Mouse (Mus musculus) heart, embryonic 10.5 days (tissue): Measurements from ENCODE around the gene Cry1. TPM values are rescaled to one million over a fixed set of nuclear protein-coding genes. Genes with fewer than 3 reads are reported as not detected.

Source experiments
- DNase-seq: peaks from one replicate; pipeline ENCODE4 v3.0.0-alpha.2; 2017; ENCODE audit warnings: low spot score
- H3K27ac ChIP-seq: fragments of 300-500 bp; sonication (generic); 2 replicates; pipeline ENCODE4 v1.5.1; 2016; ENCODE audit warnings: mild to moderate bottlenecking
- H3K27me3 ChIP-seq: fragments of 300-500 bp; sonication (generic); 2 replicates; pipeline ENCODE4 v1.6.1; 2016; ENCODE audit warnings: mild to moderate bottlenecking; ENCODE audit not compliant: poor library complexity, insufficient read depth, severe bottlenecking
- H3K36me3 ChIP-seq: fragments of 300-500 bp; sonication (generic); 2 replicates; pipeline ENCODE4 v1.6.1; 2016; ENCODE audit warnings: mild to moderate bottlenecking, moderate library complexity
- H3K4me1 ChIP-seq: fragments of 300-500 bp; sonication (generic); 2 replicates; pipeline ENCODE4 v1.6.1; 2016; ENCODE audit warnings: mild to moderate bottlenecking
- H3K4me3 ChIP-seq: fragments of 300-500 bp; sonication (generic); 2 replicates; pipeline ENCODE4 v1.5.1; 2016; ENCODE audit warnings: mild to moderate bottlenecking, moderate library complexity
- H3K9me3 ChIP-seq: fragments of 300-500 bp; sonication (generic); 2 replicates; pipeline ENCODE4 v1.6.1; 2016; ENCODE audit warnings: mild to moderate bottlenecking, moderate library complexity
- WGBS: fragments of 180-500 bp; shearing (Covaris S2); methylation state at CpG from one replicate; pipeline ENCODE4 v1.1.7; 2016; 5-methylcytosine and 5-hydroxymethylcytosine counted together
- polyA plus RNA-seq: library from polyadenylated mRNA; unstranded; fragments of >200 nt; fragmentation: Nextera tagmentation; extraction: Ambion mirVana; gene quantifications from 2 replicates; pipeline ENCODE4 v1.2.1, GENCODE M21; 2016

Cry1 gene
- 18.6 and 21.1 TPM in 2 replicates for polyA plus RNA-seq

GRCm38 (mm10) chr10:85184964-85185608 is at the start of gene Cry1:
TSS of gene Cry1 (minus strand) at chr10:85185064.
- no peaks in the 10 kb centered on the region for H3K9me3 ChIP-seq
- H3K27me3 ChIP-seq: no peaks in the 10 kb centered on the region
- peak; percentile 97 for DNase-seq
- WGBS: under 1% methylated on average over 73 of the region's 75 CpGs
- no peaks in the 10 kb centered on the region for H3K36me3 ChIP-seq
- H3K27ac ChIP-seq: peak within 1 kb of the TSS; percentile 97
- H3K4me1 ChIP-seq: peaks cover 14% of the 10 kb centered on the region
- peak within 1 kb of the TSS; percentile 78 for H3K4me3 ChIP-seq

GRCm38 (mm10) chr10:85221771-85222050 is 36.8 kb upstream of the Cry1 start:
- Histone ChIP-seq H3K36me3 (no peaks in the 10 kb centered on the region), H3K4me1 (no peaks in the 10 kb centered on the region), H3K4me3 (no peak overlapping the region), H3K27ac (no peak overlapping the region), H3K27me3 (no peaks in the 10 kb centered on the region), H3K9me3 (no peaks in the 10 kb centered on the region)
- DNase-seq: no peak
- WGBS: 86% methylated on average over 6 of the region's 6 CpGs

GRCm38 (mm10) chr10:85220918-85221770 is 36.3 kb upstream of the Cry1 start:
- Histone ChIP-seq H3K36me3 (no peaks in the 10 kb centered on the region), H3K4me3 (no peak overlapping the region), H3K4me1 (no peaks in the 10 kb centered on the region), H3K27ac (no peak overlapping the region), H3K27me3 (no peaks in the 10 kb centered on the region), H3K9me3 (no peaks in the 10 kb centered on the region)
- WGBS: 35% methylated on average over 22 of the region's 22 CpGs
- peak; percentile 82 for DNase-seq

DNA sequence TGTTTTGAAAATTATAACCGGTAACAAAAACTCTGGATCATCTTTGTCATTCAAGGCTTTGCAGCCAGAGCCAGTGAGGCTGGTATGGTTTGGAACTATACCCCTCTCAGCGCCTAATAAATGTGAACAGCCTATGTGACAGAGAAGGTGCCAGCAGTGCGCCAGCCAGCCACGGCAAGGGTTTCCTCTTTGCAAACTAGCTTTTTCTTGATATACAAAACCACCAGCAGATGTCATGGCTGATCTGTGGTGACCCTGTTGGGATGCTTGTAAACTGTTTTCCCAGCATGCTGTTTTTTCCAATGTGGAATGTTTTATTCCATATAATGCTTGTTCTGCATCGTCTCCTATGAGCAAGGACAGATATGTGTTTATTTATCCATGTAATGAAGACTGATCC is 30.0 kb upstream of the Cry1 start:
- Histone ChIP-seq H3K4me3 (no peak overlapping the region), H3K27ac (no peak overlapping the region), H3K9me3 (0 out of 2 replicates have a peak, but pooled peaks cover 5% of the 10 kb centered on the region), H3K4me1 (no peaks in the 10 kb centered on the region), H3K36me3 (no peaks in the 10 kb centered on the region), H3K27me3 (no peaks in the 10 kb centered on the region)
- 77% methylated on average over 5 of the region's 5 CpGs for WGBS
- no peak for DNase-seq

DNA sequence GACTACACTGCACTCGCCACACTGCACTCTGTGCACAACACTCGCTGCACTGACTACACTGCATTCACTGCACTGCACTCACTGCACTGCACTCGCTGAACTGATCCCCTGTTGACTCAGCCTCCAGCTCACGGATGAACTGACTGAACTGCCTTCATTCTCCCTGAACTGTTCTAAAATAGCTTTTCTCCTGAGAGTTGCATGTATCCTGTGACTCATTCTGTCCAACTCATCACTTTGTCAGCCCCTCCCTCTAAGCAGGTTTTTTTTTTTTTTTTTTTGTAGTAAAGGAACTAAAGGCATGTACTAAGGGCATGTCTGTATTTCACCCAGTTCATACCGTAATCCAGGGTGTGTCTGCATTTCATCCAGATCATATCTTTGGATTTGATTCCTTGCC is 26.8 kb upstream of the Cry1 start:
- H3K27ac ChIP-seq: no peak overlapping the region
- H3K4me3 ChIP-seq: no peak overlapping the region
- H3K27me3 ChIP-seq: no peaks in the 10 kb centered on the region
- 85% methylated on average over 5 of the region's 5 CpGs for WGBS
- H3K4me1 ChIP-seq: no peaks in the 10 kb centered on the region
- no peaks in the 10 kb centered on the region for H3K36me3 ChIP-seq
- H3K9me3 ChIP-seq: 0 out of 2 replicates have a peak, but pooled peaks cover 5% of the 10 kb centered on the region
- DNase-seq: no peak

GRCm38 (mm10) chr10:85210125-85210524 is 25.3 kb upstream of the Cry1 start:
- Histone ChIP-seq H3K4me3 (no peak overlapping the region), H3K4me1 (no peaks in the 10 kb centered on the region), H3K36me3 (no peaks in the 10 kb centered on the region), H3K27me3 (no peaks in the 10 kb centered on the region), H3K9me3 (0 out of 2 replicates have a peak, but pooled peaks cover 5% of the 10 kb centered on the region), H3K27ac (no peak overlapping the region)
- DNase-seq: no peak
- 73% methylated on average over 3 of the region's 3 CpGs for WGBS

DNA sequence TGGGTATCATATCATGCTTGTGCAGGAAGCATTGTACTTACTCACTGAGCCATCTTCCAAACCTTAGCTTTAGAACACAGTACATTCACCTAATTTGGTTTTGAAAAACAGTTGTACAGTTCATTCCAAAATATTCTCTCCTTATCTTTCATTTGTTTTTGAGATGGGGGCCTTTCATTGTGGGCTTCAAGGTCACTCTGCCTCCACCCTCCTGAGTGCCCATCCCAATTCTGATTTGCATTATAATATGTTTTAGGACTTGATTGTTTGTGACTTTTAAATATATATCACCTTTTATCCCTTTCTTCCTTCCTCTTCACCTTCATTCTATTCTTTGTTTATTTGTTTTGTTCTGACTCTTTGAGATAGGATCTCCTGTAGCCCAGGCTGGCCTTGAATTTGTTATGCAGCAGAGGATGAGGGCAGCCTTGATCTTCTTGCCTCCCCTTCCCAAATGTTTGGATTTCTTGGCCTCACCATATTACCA is 24.3 kb upstream of the Cry1 start:
- Histone ChIP-seq H3K9me3 (0 out of 2 replicates have a peak, but pooled peaks cover 5% of the 10 kb centered on the region), H3K36me3 (no peaks in the 10 kb centered on the region), H3K4me3 (no peak overlapping the region), H3K4me1 (no peaks in the 10 kb centered on the region), H3K27me3 (no peaks in the 10 kb centered on the region), H3K27ac (no peak overlapping the region)
- DNase-seq: no peak

DNA sequence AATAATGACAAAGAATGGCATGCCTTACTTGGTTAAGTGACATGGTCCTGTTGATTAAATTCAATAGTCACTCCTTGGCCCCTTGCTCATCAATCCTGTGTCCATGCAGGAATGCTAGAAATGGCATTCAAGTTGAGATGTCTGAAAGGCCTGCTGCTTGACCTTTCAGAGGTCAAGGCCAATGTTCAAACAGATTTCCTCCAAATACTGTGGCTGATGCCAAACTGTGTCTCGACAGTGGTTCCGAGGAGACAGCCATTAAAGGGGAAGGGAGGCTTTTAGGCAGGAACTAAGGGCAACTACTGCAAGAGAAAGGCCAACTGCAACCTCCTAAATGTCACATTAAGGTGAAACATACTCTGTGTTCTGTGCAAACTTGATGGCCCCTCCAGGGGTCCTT is 20.5 kb upstream of the Cry1 start:
- Histone ChIP-seq H3K4me1 (no peaks in the 10 kb centered on the region), H3K27me3 (no peaks in the 10 kb centered on the region), H3K9me3 (no peaks in the 10 kb centered on the region), H3K36me3 (no peaks in the 10 kb centered on the region), H3K27ac (no peak overlapping the region), H3K4me3 (no peak overlapping the region)
- DNase-seq: no peak
- WGBS: 60% methylated on average over 2 of the region's 2 CpGs

DNA sequence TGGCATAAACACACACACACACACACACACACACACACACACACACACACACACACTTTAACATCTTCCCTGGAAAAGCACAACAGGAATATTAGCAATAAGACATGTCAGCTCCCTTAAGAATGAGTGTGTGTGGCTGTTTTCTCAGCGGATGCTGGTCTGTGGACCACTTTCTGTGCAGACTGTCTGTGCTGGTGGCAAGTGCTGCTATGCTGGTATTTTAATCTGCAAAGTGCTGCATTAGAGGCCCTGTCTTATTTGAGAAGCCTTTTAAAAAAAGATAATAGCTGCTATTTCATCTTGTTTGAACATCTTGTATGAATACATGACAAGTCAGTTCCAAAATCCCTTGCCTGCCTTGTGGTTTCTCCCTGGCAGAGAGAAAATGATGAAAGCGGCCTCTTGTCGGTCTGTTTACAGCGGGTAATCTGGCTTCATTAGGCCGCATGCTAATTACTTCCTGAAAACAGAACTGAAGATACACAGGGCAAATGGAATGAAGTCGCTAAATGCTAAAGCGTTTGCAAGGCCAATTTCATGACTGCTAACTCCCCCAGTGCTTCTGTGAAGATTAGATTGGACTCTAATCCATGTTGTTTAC is 19.5 kb upstream of the Cry1 start:
- DNase-seq: no peak
- no peak overlapping the region for H3K27ac ChIP-seq
- H3K9me3 ChIP-seq: no peaks in the 10 kb centered on the region
- H3K27me3 ChIP-seq: no peaks in the 10 kb centered on the region
- no peak overlapping the region for H3K4me3 ChIP-seq
- 51% methylated on average over 7 of the region's 7 CpGs for WGBS
- no peaks in the 10 kb centered on the region for H3K4me1 ChIP-seq
- H3K36me3 ChIP-seq: no peaks in the 10 kb centered on the region

DNA sequence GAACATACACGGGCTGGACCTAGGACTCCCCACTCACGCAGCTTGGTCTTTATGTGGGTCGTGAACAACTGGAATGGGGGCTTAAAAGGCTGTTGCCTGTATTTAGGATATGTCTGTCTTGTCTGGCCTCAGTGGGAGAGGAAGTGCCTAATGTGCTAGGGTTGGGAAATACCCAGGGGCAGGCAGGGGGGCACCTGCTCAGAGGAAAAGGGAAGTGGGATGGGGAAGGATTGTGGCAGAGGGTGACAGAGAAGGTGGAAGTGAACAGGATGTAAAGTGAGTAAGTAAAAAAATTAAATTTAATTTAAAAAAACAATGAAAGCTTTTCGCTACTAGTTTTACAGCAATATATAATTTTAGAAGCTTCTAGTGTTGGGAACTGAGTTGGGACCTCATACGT is 9.7 kb upstream of the Cry1 start:
- no peak overlapping the region for H3K4me3 ChIP-seq
- no peaks in the 10 kb centered on the region for H3K36me3 ChIP-seq
- no peak overlapping the region for H3K27ac ChIP-seq
- WGBS: 74% methylated on average over 5 of the region's 5 CpGs
- DNase-seq: no peak
- H3K4me1 ChIP-seq: no peaks in the 10 kb centered on the region
- H3K9me3 ChIP-seq: no peaks in the 10 kb centered on the region
- H3K27me3 ChIP-seq: no peaks in the 10 kb centered on the region

DNA sequence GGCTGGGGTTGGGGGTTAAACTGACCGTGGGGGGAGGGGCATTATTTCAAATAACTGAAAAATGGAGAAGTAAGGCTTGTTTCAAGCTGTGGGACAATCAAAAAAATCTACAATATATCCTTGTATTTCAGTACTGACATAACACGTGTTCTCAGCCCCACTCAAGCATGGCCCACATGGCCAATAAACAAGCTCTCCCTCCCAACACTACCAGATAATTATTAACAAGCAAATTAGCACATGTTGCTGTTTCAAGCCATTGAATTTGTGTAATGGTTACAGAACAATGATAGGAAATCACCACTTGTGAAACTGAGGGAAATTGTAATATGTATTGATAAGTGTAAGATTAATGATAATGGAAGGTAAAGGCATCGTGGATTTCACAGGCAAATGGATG is 8.5 kb upstream of the Cry1 start:
- Histone ChIP-seq H3K9me3 (no peaks in the 10 kb centered on the region), H3K4me3 (no peak overlapping the region), H3K4me1 (no peaks in the 10 kb centered on the region), H3K27me3 (no peaks in the 10 kb centered on the region), H3K36me3 (no peaks in the 10 kb centered on the region), H3K27ac (no peak overlapping the region)
- 69% methylated on average over 3 of the region's 3 CpGs for WGBS
- DNase-seq: no peak

GRCm38 (mm10) chr10:85190652-85191051 is 5.8 kb upstream of the Cry1 start:
- no peak for DNase-seq
- Histone ChIP-seq H3K36me3 (no peaks in the 10 kb centered on the region), H3K9me3 (no peaks in the 10 kb centered on the region), H3K4me3 (no peak overlapping the region), H3K27ac (no peak overlapping the region), H3K4me1 (0 out of 2 replicates have a peak, but pooled peaks cover 2% of the 10 kb centered on the region), H3K27me3 (no peaks in the 10 kb centered on the region)

DNA sequence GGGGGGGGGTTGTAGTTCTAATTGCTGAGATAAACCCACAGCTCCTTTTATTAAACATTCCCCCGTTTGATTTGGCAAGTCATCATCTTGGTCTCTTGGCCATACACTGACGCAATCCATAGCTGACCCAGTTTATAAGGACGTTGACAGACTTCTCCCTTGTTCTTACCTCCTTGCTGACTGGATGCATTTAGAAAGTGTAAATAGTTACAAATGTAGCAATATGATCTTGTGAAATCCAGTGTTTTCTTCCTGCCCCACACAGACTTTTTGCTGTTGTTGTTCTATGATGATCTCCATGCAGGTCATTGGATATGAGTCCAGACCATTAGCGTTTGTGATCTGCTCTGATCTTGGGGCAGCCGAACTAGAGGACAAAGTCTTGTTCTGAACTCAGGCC is 5.1 kb upstream of the Cry1 start:
- Histone ChIP-seq H3K4me1 (0 out of 2 replicates have a peak, but pooled peaks cover 2% of the 10 kb centered on the region), H3K36me3 (no peaks in the 10 kb centered on the region), H3K4me3 (no peak overlapping the region), H3K27me3 (no peaks in the 10 kb centered on the region), H3K27ac (no peak overlapping the region), H3K9me3 (no peaks in the 10 kb centered on the region)
- DNase-seq: no peak
- WGBS: 79% methylated on average over 5 of the region's 5 CpGs
